Mouse (Mus musculus) C2C12 (cell line): ENCODE results near the gene Rnase12.

Source experiments
- CTCF ChIP-seq: IDR thresholded peaks from one replicate; pipeline ENCODE4 v1.5.1; 2011; ENCODE audit not compliant: control insufficient read depth, insufficient read depth, insufficient read length
- FOSL1 ChIP-seq: IDR thresholded peaks from one replicate; pipeline ENCODE4 v1.8.0; 2011; ENCODE audit warnings: mild to moderate bottlenecking, low read length; ENCODE audit not compliant: poor library complexity, insufficient read depth, severe bottlenecking
- MAX ChIP-seq: IDR thresholded peaks from one replicate; pipeline ENCODE4 v1.6.1; 2011; ENCODE audit warnings: mild to moderate bottlenecking, control low read depth
- MYOD1 ChIP-seq: IDR thresholded peaks from one replicate; pipeline ENCODE4 v1.6.1; 2011; ENCODE audit warnings: low read depth; ENCODE audit not compliant: control insufficient read depth, insufficient read length

DNA sequence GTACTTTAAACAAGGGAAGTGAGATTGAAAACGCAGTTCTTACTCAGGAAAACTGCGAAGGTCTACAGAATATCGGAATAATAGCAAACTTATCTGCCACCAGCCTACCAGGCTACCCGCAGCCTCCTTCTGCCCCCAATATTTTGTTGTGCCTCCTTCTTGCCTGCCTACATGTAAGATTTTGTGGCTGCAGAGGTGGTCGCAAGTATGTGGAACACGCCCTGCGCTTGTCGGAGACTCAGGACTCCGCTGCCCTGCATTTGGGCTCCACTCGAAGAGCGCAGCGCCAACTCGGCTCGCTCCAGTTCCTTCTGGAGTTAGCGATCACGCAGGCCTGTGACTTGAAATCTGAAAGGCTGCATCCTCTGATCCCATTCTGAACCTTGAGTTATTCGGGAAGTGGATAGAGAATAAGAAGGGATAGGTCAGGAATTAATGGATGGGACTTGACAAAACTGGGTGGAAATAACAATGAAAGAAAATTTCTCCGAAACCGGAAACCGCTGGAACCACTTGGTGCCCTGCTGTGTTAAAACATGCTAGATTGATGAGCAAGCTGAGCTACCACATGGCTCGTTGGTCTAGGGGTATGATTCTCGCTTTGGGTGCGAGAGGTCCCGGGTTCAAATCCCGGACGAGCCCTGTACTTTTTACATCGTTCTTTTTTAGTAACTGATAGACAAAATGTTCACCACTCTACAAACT, 32.8 kb upstream of the Rnase12 start:
- no peak for TF ChIP-seq CTCF
- TF ChIP-seq MYOD1: no peak
- no peak for TF ChIP-seq FOSL1
- no peak for TF ChIP-seq MAX
